Mouse (Mus musculus) gonadal fat pad, adult 2 months (tissue): Measurements from ENCODE around the gene Ahctf1. TPM values are rescaled to one million over a fixed set of nuclear protein-coding genes. Genes with fewer than 3 reads are reported as not detected.
"Not testable (repeated sequence)": the region's sequence is repeated elsewhere in the genome, so short reads cannot be mapped to it uniquely, and the experiment has no call there.

Experiments
- DNase-seq: peaks from one replicate; pipeline ENCODE4 v3.0.0-alpha.2; 2012; ENCODE audit warnings: low read depth
- polyA plus RNA-seq: library from polyadenylated mRNA; depleted of rRNA; stranded (reverse); fragments of >200 nt; gene quantifications from 2 replicates; pipeline ENCODE4 v1.2.3, GENCODE M21; 2012

The Ahctf1 gene
- polyA plus RNA-seq, 1 experiment = 10.6 TPM

DNA sequence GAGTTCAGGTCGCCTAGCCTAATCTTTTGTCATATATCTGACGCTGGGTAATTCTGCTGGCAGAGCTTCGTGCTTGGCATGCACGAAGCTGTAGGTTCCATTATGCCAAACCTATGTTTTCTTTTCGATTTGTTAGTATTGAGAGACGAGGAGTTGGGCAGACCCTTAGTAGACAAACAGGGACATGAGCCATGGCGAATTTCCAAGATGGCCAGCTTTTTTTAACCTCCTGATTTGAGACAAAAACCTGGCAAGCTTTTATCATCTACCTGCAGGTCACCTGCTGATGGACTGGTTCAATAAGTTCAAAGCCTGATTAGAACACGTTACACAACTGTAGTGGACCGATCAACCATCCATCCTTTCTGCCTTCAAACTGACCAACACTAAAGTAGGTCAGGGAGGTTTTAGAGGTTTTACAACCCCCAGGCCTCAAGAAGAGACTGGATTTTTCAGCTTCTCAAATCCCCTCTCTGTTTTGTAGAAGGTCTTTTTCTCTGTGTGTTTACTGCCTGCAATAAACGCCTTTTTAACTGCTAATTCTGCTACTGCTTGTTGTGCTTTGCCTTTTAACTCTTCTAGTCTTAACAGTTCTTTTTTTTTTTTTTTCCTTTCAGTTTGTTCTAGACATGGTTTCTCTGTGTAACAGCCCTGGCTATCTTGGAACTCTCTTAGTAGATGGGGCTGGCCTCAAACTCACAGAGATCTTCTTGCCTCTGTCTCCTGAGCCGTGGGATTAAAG is 831 bp upstream of the Ahctf1 start:
- no peak for DNase-seq

- no peak for DNase-seq
Observed at GRCm38 (mm10) chr1:179802610-179803512, 619 bp downstream of the Ahctf1 start, which contains the start of gene Gm10518. Gene Gm10518, plus strand, starts transcription at chr1:179803376.

DNA sequence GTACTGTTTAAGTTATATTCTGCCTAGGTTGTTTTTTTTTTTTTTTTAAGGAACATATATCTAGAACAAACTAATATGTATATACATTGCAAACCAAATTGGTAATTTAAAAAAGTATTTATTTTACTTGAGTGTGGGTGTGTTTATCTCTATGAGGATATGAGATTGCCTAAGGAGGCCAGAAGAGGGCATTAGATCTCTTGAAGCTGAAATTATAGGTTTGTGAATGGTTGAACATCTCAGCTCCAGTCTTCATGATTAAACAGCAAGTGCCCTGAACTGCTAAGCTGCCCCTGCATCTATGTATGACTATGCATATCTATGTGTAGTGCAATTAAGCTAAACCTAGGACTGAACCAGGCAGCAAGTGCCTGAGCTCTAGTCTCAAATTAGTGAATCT is 4.7 kb downstream of the Ahctf1 start:
- DNase-seq = no peak

DNA sequence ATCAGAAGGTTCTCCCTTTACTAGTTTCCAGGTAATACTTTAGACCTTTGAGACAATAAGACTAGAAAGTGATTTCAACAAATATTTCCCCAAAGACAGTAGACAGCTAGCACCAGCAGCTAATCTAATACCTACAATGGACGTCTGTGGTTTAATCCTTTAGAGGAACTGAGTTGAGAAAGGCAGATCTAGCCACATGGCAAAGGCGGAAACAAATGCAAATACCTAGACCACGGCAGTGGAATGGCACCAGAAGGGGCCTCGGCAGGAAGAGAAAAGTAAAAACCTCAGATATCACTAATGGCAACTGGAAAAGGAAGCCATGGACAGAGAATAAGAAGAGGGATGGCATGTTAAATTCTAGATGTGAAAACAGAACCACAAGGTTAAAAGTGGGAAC is 16.2 kb downstream of the Ahctf1 start:
- no peak for DNase-seq

GRCm38 (mm10) chr1:179785502-179785901 is 18.0 kb downstream of the Ahctf1 start:
- DNase-seq = no peak

DNA sequence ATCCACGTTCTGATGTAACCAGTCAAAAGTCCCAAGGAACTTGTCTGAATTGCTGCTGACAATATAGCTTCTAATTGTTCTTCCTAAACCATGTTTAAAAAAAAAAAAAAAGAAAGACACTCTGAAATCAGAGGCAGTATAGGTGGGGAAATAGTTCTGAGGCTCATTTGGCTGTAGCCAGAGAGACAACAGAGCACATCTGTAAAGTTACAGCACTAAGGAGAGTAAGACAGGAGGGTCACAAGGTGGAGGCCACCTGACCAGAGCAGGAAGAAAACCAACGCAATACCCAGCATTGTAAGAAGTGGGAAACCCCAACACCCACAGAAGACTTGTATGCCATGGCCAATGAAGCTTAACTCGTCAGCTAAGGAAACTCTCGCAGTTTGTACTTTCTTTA is 19.4 kb downstream of the Ahctf1 start:
- DNase-seq = no peak

GRCm38 (mm10) chr1:179776831-179777230 is 26.6 kb downstream of the Ahctf1 start:
- DNase-seq = no peak

GRCm38 (mm10) chr1:179760553-179760952 is 42.9 kb downstream of the Ahctf1 start:
- no peak for DNase-seq

DNA sequence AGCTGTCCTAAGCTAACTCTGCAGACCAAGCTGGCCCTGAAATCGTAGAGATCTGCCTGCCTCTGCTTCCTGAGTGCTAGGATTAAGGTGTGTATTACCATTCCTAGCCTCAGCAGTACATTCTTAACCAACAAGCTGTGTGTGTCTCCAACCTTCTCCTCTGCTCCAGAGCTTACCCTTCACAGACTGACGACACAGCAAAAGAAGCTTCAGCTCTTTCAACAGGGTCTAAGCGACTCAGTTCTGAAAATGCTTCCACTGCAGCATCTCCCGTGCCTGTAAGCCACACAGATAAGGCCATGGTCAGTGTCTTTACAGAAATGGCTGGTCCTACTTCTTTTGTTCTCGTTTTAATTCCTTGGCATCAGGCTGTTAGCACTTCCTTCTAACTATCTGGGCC is 43.4 kb downstream of the Ahctf1 start:
- DNase-seq = no peak

- DNase-seq = no peak
Observed at GRCm38 (mm10) chr1:179756477-179756876, 47.0 kb downstream of the Ahctf1 start.

- no peak for DNase-seq
Observed at GRCm38 (mm10) chr1:179753006-179753405, 50.5 kb downstream of the Ahctf1 start.

- DNase-seq = no peak
Observed at GRCm38 (mm10) chr1:179752276-179752675, 51.2 kb downstream of the Ahctf1 start.

DNA sequence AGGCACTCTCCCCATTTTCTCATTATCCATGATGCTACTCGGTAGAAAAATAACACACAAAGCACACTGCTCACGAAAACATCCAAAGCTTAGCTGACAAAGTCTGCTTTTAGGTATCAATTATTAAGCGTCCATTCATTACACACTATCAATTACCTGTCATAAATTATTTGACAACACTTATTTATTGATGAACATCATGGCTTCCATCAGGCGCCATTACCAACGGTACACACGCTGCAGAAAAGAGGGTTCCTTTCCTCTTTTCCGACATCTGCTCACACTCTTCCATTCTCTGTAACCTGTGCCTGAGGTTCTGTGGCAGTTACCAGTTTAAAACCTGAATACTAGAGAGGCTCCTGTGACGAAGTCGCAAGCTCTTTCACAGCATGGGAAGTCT is 58.3 kb downstream of the Ahctf1 start, which contains the start of gene Kif28:
Kif28 (minus strand) TSS at position 101 of the 400 bp plus-strand sequence.
- DNase-seq = no peak

DNA sequence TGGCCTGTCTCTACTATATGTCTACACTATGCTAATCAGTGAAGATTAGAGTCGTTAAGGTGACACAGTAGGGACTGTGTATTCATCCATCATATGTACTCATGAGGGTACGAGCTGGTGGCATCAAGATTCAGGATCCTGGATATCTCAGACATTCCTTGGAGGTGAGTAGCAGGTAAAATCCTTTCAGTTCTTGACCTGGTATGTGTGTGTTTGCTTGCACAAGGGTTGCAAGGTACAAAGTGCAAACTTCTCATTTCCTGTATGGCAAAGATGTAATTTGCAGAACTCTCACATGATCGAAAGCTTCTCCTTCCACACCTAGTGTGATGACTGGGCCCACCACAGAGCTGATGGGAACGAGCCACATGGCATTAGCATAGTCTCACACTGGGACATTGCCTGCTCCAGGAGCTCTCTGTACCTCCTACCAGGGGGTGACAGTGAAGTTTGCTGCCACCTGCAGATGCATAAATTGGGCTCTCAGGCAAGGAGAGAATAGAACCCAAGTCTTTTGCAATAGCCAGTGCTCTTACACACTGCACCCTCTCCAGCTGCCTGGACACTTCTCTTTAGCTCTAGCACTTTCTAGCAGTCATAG is 59.8 kb downstream of the Ahctf1 start:
- no peak for DNase-seq

GRCm38 (mm10) chr1:179736483-179736882 is 67.0 kb downstream of the Ahctf1 start:
- no peak for DNase-seq

- no peak for DNase-seq
Observed at GRCm38 (mm10) chr1:179734500-179735474, 68.7 kb downstream of the Ahctf1 start.

DNA sequence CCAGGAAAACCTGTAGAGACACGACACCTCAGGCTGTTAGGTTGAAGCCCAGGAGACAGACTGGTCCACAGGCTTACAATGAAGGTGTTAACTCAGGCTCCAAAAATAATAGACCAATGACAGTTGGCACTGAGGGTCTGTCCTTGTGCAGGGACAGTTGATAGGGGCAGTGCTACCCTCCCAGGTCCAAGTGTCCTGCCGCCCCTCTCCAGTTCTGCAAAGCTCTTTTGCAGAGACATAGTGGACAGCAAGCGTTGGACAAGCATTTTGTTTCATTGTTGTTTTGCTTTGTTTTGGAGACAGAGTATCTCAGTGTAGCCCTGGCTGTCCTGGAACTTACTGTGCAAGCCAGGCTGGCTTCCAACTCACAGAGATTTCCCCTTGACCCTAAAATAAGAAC is 72.1 kb downstream of the Ahctf1 start:
- DNase-seq = no peak

DNA sequence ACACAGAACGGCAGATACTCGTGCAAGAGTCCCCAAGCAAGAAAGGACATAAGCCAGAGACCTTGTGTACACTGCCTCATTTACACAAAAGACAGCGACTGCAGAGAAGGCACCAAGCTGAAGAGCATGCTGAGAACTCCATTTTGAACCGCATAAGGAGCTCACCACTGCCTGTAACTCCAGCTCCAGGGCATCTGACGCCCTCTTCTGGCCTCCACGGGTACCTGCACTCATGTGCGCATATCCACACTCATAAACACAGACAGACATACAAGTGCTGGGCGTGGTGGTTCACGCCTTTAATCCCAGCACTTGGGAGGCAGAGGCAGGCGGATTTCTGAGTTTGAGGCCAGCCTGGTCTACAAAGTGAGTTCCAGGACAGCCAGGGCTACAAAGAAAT is 74.8 kb downstream of the Ahctf1 start:
- no peak for DNase-seq

DNA sequence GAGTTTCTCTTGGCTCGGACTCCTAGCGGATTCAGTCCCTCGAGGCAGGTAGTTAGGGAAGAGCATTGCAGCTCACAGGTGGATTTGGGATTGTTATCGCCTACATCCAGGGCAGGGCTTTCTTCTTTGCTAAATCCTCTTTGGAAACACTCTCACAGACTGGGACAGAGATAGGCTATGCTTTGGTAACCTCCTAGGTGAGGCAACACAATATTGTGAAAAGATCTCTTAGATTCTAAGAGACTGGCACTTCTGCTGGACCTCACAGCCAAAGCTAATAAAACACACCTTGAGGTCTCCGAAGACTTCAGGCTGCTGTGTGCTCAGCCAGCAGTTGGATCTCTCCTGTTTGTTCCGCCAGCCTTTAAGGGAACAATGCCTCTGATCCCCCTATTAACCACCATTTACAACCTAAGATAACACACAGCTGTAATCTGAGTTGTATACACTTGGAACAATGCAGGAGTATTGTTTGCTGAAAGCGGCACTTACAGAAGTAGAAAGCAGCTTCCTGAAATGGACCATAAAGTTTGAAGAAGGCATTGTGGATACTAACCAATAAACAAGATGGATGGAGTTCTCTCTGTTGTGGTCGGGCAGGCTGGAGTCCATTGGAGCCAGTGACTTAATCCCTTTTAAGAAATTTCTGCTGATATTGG is 80.5 kb downstream of the Ahctf1 start:
- peak; percentile 91 for DNase-seq

DNA sequence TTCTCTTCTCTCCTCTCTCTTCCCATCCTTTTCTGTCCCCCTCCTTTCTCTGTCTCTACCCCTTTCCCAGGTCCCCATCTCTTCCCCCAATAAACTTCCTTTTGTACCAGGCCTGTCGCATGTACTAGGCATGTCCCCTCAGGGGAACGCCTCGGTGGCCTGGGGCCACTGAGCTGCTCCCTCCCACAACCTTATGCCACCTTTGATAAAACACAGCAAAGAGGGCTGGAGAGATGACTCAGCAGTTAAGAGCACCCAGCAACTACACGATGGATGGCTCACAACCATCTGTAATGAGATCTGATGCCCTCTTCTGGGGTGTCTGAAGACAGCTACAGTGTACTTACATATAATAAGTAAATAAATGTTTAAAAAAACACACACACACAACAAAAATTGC is 87.7 kb downstream of the Ahctf1 start:
- DNase-seq = no peak

DNA sequence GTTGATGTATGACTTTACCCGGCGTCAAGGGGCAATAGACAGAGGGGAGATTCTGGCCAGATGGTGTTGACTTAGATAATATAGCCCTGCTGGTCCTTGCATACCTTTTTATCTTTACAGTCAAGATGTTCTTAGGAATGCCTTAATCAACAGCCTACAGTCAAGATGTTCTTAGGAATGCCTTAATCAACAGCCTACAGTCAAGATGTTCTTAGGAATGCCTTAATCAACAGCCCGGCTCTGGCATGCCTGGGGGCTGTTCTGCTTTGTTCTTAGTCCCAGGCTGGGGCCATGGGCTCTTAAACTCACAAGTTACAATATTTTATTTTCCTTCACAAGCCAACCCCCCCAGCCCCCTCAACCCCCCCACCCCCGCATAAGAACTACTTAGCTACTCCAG is 88.2 kb downstream of the Ahctf1 start:
- not testable (repeated sequence) for DNase-seq
